Mouse (Mus musculus) granulocyte monocyte progenitor cell, adult 5-6 weeks (primary cell): ENCODE results near the gene Raet1d. TPM values are rescaled to one million over a fixed set of nuclear protein-coding genes. Genes with fewer than 3 reads are reported as not detected.

Experiments
- total RNA-seq, 2 experiments: library from RNA; stranded (forward) in 1 of 2; stranded (reverse) in 1 of 2; fragments of 200-712, 200-1000 nt in 1 of 2; fragments of >200 nt in 1 of 2; fragmentation: Nextera tagmentation in 1 of 2; gene quantifications; 2 replicates each; pipeline ENCODE4 v1.2.3; 2014 to 2017

The Raet1d gene
- total RNA-seq, 2 experiments from 2014 or later = not detected

Other genes starting within 250 kb of the Raet1d start
- 3.1 and 16.4 TPM in 2 replicates for gene E030030I06Rik, start 211.3 kb upstream of the Raet1d start, total RNA-seq (2014; fragmentation: Nextera tagmentation)
- 2.9 and 3.1 TPM in 2 replicates for gene E030030I06Rik, start 211.3 kb upstream of the Raet1d start, total RNA-seq (2017)
- 0.97 TPM in 1 of 2 replicates, not detected in the other for gene Raet1e, start 202.0 kb upstream of the Raet1d start, total RNA-seq (2014; fragmentation: Nextera tagmentation)
- 0.65 and 1.5 TPM in 2 replicates for gene Raet1e, start 202.0 kb upstream of the Raet1d start, total RNA-seq (2017)
- not detected in 2 replicates for gene H60b, start 202.0 kb upstream of the Raet1d start, total RNA-seq (2014; fragmentation: Nextera tagmentation)
- not detected in 2 replicates for gene H60b, start 202.0 kb upstream of the Raet1d start, total RNA-seq (2017)